Mouse (Mus musculus): ENCODE results near the gene Olfr684. TPM values are rescaled to one million over a fixed set of nuclear protein-coding genes. Genes with fewer than 3 reads are reported as not detected.

Olfr684 gene
- polyA plus RNA-seq (2014; fragmentation: Illumina TruSeq; extraction: RNeasy Lipid Tissue Mini Kit (QIAGEN cat#74804); ENCODE audit: low replicate concordance), result not detected

DNA sequence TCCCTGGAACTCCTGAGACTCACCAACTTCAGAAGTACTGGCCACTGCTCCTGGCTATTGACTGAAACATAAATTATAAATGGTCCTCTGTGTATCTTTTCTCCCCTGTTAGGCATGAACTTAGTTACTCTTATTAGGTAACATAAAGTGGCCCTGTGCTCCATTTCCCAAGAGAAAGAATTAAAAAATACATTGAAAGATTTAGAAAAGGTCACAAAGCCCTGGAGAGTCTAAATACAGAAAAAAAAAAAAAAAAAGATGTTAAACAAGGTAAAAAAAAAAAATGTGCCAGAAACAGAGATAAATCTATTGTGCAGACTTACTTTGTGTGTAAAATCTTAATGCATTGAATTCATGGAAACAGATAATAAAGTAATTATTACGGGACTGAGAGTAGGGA is at the start of gene Olfr684:
Gene Olfr684, minus strand, starts transcription at position 101 of the 400 bp plus-strand sequence.

DNA sequence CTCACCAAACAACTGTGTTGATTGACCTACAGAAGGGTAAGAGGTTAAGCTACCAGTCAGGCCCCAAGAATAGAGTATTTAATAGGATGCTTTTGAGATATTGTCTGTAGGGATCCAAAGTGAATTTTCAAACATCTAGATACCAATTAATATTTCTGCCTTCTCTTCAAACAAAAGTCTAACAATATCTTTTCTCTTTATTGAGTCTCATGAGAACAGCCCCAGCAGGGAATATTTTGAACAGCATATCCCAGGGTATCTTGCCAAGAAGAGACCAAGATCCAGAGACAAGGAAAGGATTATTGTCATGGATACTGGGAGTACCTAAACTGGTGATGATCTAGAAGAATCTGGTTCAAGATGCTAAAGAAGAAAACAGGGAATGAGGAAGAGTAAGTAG is 43.9 kb upstream of the Olfr684 start, which contains the start of gene Olfr686:
Gene Olfr686, minus strand, starts transcription at position 101 of the 400 bp plus-strand sequence.

DNA sequence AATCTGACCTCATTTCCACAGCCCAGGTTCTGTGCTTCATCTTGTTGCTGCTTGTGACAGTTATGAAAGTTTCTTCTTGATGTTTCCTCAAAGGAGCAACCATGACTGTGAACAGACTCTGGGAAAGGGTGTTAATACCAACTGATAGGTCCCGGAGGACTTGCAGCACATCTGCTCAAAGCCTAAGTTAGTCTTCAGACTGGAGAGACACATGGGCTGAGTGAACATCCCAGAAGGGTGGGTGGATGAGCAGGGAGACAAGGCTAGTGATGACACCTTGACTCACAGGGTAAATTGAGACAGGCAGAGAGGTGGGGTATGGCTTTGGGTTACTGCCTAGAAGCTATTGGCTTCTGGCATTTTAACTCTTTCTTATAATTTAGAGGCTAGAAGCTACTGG is 22.5 kb upstream of the Olfr684 start, which contains the start of gene Olfr685:
Gene Olfr685, minus strand, starts transcription at position 101 of the 400 bp plus-strand sequence.

DNA sequence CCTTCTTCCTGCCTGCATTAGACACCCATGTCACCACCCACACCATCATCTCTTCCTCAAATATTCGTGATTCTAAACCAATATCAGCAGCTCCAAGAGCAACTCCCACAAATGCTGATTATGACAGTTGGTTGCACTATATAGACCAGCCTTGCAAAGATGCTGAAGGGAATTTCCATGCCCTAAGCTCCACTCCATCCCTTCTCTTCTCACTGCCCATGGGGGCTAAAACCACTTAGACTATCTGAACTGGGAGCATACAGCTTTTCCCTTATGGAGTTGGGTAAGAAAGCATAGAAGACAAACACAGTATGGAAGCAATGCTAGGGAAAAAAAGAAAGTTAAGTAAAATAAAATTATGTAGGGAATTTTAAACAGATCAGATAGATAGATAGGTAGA is 16.5 kb downstream of the Olfr684 start, which contains the start of gene Olfr683:
Gene Olfr683, minus strand, starts transcription at position 101 of the 400 bp plus-strand sequence.

DNA sequence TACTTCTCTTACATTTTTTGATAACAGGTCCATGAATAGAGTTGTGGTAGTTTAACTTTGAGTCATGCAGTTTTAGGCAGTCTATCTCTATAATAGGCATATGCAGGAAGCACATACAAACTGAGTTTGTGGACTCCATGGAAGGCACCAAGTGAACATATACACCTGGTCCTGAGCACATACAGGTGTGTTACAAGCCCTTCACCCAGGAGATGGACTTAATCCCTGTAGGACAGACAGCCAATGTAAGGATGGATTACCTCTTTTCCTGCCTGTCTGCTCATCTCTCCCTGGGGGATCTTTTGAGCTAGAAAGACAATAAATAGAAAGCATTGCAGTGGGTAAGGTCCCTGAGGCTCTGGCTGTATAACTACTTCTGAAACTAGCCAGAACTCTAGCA is 46.9 kb downstream of the Olfr684 start, which contains the start of gene Olfr681:
Gene Olfr681, plus strand, starts transcription at position 301 of the 400 bp plus-strand sequence.

Other genes with a start within 250 kb of the Olfr684 start
- not detected for gene Olfr667, start 242.2 kb downstream of the Olfr684 start, polyA plus RNA-seq (2014; fragmentation: Illumina TruSeq; extraction: RNeasy Lipid Tissue Mini Kit (QIAGEN cat#74804); ENCODE audit: low replicate concordance)
- gene Olfr668, start 235.6 kb downstream of the Olfr684 start, polyA plus RNA-seq (2014; fragmentation: Illumina TruSeq; extraction: RNeasy Lipid Tissue Mini Kit (QIAGEN cat#74804); ENCODE audit: low replicate concordance), result not detected
- not detected for gene Olfr669, start 229.4 kb downstream of the Olfr684 start, polyA plus RNA-seq (2014; fragmentation: Illumina TruSeq; extraction: RNeasy Lipid Tissue Mini Kit (QIAGEN cat#74804); ENCODE audit: low replicate concordance)
- not detected for gene Olfr670, start 201.0 kb downstream of the Olfr684 start, polyA plus RNA-seq (2014; fragmentation: Illumina TruSeq; extraction: RNeasy Lipid Tissue Mini Kit (QIAGEN cat#74804); ENCODE audit: low replicate concordance)
- gene Olfr671, start 184.5 kb downstream of the Olfr684 start, polyA plus RNA-seq (2014; fragmentation: Illumina TruSeq; extraction: RNeasy Lipid Tissue Mini Kit (QIAGEN cat#74804); ENCODE audit: low replicate concordance), result not detected
- gene Olfr672, start 161.6 kb downstream of the Olfr684 start, polyA plus RNA-seq (2014; fragmentation: Illumina TruSeq; extraction: RNeasy Lipid Tissue Mini Kit (QIAGEN cat#74804); ENCODE audit: low replicate concordance), result not detected
- not detected for gene Olfr675, start 135.2 kb downstream of the Olfr684 start, polyA plus RNA-seq (2014; fragmentation: Illumina TruSeq; extraction: RNeasy Lipid Tissue Mini Kit (QIAGEN cat#74804); ENCODE audit: low replicate concordance)
- gene Olfr676, start 131.0 kb downstream of the Olfr684 start, polyA plus RNA-seq (2014; fragmentation: Illumina TruSeq; extraction: RNeasy Lipid Tissue Mini Kit (QIAGEN cat#74804); ENCODE audit: low replicate concordance), result not detected
- not detected for gene Olfr677, start 112.3 kb downstream of the Olfr684 start, polyA plus RNA-seq (2014; fragmentation: Illumina TruSeq; extraction: RNeasy Lipid Tissue Mini Kit (QIAGEN cat#74804); ENCODE audit: low replicate concordance)
- gene Olfr678, start 99.2 kb downstream of the Olfr684 start, polyA plus RNA-seq (2014; fragmentation: Illumina TruSeq; extraction: RNeasy Lipid Tissue Mini Kit (QIAGEN cat#74804); ENCODE audit: low replicate concordance), result not detected
- gene Olfr679, start 82.4 kb downstream of the Olfr684 start, polyA plus RNA-seq (2014; fragmentation: Illumina TruSeq; extraction: RNeasy Lipid Tissue Mini Kit (QIAGEN cat#74804); ENCODE audit: low replicate concordance), result not detected
- gene Olfr680-ps1, start 70.8 kb downstream of the Olfr684 start, polyA plus RNA-seq (2014; fragmentation: Illumina TruSeq; extraction: RNeasy Lipid Tissue Mini Kit (QIAGEN cat#74804); ENCODE audit: low replicate concordance), result not detected
- not detected for gene Olfr681, start 46.8 kb downstream of the Olfr684 start, polyA plus RNA-seq (2014; fragmentation: Illumina TruSeq; extraction: RNeasy Lipid Tissue Mini Kit (QIAGEN cat#74804); ENCODE audit: low replicate concordance)
- not detected for gene Olfr683, start 16.6 kb downstream of the Olfr684 start, polyA plus RNA-seq (2014; fragmentation: Illumina TruSeq; extraction: RNeasy Lipid Tissue Mini Kit (QIAGEN cat#74804); ENCODE audit: low replicate concordance)
- not detected for gene Olfr685, start 22.4 kb upstream of the Olfr684 start, polyA plus RNA-seq (2014; fragmentation: Illumina TruSeq; extraction: RNeasy Lipid Tissue Mini Kit (QIAGEN cat#74804); ENCODE audit: low replicate concordance)
- gene Olfr686, start 43.8 kb upstream of the Olfr684 start, polyA plus RNA-seq (2014; fragmentation: Illumina TruSeq; extraction: RNeasy Lipid Tissue Mini Kit (QIAGEN cat#74804); ENCODE audit: low replicate concordance), result not detected
- not detected for gene Olfr688, start 124.4 kb upstream of the Olfr684 start, polyA plus RNA-seq (2014; fragmentation: Illumina TruSeq; extraction: RNeasy Lipid Tissue Mini Kit (QIAGEN cat#74804); ENCODE audit: low replicate concordance)
- gene Olfr689, start 147.5 kb upstream of the Olfr684 start, polyA plus RNA-seq (2014; fragmentation: Illumina TruSeq; extraction: RNeasy Lipid Tissue Mini Kit (QIAGEN cat#74804); ENCODE audit: low replicate concordance), result not detected
- gene Olfr690, start 170.5 kb upstream of the Olfr684 start, polyA plus RNA-seq (2014; fragmentation: Illumina TruSeq; extraction: RNeasy Lipid Tissue Mini Kit (QIAGEN cat#74804); ENCODE audit: low replicate concordance), result not detected
- not detected for gene Olfr691, start 178.6 kb upstream of the Olfr684 start, polyA plus RNA-seq (2014; fragmentation: Illumina TruSeq; extraction: RNeasy Lipid Tissue Mini Kit (QIAGEN cat#74804); ENCODE audit: low replicate concordance)
- gene Olfr692, start 204.6 kb upstream of the Olfr684 start, polyA plus RNA-seq (2014; fragmentation: Illumina TruSeq; extraction: RNeasy Lipid Tissue Mini Kit (QIAGEN cat#74804); ENCODE audit: low replicate concordance), result not detected
- gene Gm5901, start 211.4 kb upstream of the Olfr684 start, polyA plus RNA-seq (2014; fragmentation: Illumina TruSeq; extraction: RNeasy Lipid Tissue Mini Kit (QIAGEN cat#74804); ENCODE audit: low replicate concordance), result not detected
- 44.8 TPM for gene Fam160a2, start 236.4 kb upstream of the Olfr684 start, polyA plus RNA-seq (2014; fragmentation: Illumina TruSeq; extraction: RNeasy Lipid Tissue Mini Kit (QIAGEN cat#74804); ENCODE audit: low replicate concordance)
- gene Cnga4, start 240.9 kb upstream of the Olfr684 start, polyA plus RNA-seq (2014; fragmentation: Illumina TruSeq; extraction: RNeasy Lipid Tissue Mini Kit (QIAGEN cat#74804); ENCODE audit: low replicate concordance), result not detected